Mouse (Mus musculus) C2C12 (cell line): Measurements from ENCODE around the gene Haus3. TPM values are rescaled to one million over a fixed set of nuclear protein-coding genes. Genes with fewer than 3 reads are reported as not detected.

Source experiments
- H3K27me3 ChIP-seq: one replicate; pipeline ENCODE4 v1.6.1; 2011; ENCODE audit not compliant: control insufficient read depth, insufficient read depth, insufficient read length
- H3K36me3 ChIP-seq: one replicate; pipeline ENCODE4 v1.6.1; 2011; ENCODE audit not compliant: control insufficient read depth, insufficient read depth
- H3K4me3 ChIP-seq: one replicate; pipeline ENCODE4 v1.5.1; 2011; ENCODE audit warnings: mild to moderate bottlenecking, control low read depth; ENCODE audit not compliant: poor library complexity, insufficient read depth, severe bottlenecking
- H3K79me2 ChIP-seq: one replicate; pipeline ENCODE4 v1.6.1; 2011; ENCODE audit not compliant: control insufficient read depth, insufficient read depth
- H3K79me3 ChIP-seq: one replicate; pipeline ENCODE4 v1.6.1; 2011; ENCODE audit warnings: low read depth, control low read depth
- H3ac ChIP-seq: one replicate; pipeline ENCODE3; 2011; ENCODE audit warnings: low read depth; ENCODE audit not compliant: control insufficient read depth, insufficient read length
- CEBPB ChIP-seq: IDR thresholded peaks from one replicate; pipeline ENCODE4 v1.6.1; 2011; ENCODE audit warnings: low read depth, mild to moderate bottlenecking, control low read depth, moderate library complexity
- CTCF ChIP-seq: IDR thresholded peaks from one replicate; pipeline ENCODE4 v1.5.1; 2011; ENCODE audit not compliant: control insufficient read depth, insufficient read depth, insufficient read length
- FOSL1 ChIP-seq: IDR thresholded peaks from one replicate; pipeline ENCODE4 v1.8.0; 2011; ENCODE audit warnings: mild to moderate bottlenecking, low read length; ENCODE audit not compliant: poor library complexity, insufficient read depth, severe bottlenecking
- MAX ChIP-seq: IDR thresholded peaks from one replicate; pipeline ENCODE4 v1.6.1; 2011; ENCODE audit warnings: mild to moderate bottlenecking, control low read depth
- MYOD1 ChIP-seq: IDR thresholded peaks from one replicate; pipeline ENCODE4 v1.6.1; 2011; ENCODE audit warnings: low read depth; ENCODE audit not compliant: control insufficient read depth, insufficient read length
- MYOG ChIP-seq: IDR thresholded peaks from one replicate; pipeline ENCODE4 v1.6.1; 2011; ENCODE audit not compliant: control insufficient read depth, insufficient read length; ENCODE audit errors: extremely low read depth
- USF1 ChIP-seq: IDR thresholded peaks from one replicate; pipeline ENCODE4 v1.6.1; 2011; ENCODE audit warnings: low read depth, mild to moderate bottlenecking, control low read depth, moderate library complexity
- polyA plus RNA-seq: library from polyadenylated mRNA; unstranded; fragments of >200 nt; fragmentation: generic; extraction: Trizol; gene quantifications from one replicate; pipeline ENCODE4 v1.2.1, GENCODE M21; 2012; ENCODE audit warnings: missing spikeins

Haus3 gene
- polyA plus RNA-seq, 1 experiment, result 7.3 TPM

- Histone ChIP-seq H3K36me3 (no peaks in the 10 kb centered on the region), H3K79me3 (no peaks in the 10 kb centered on the region), H3K4me3 (no peak overlapping the region), H3ac (no peak overlapping the region), H3K27me3 (peaks cover 32% of the 10 kb centered on the region), H3K79me2 (no peaks in the 10 kb centered on the region)
- TF ChIP-seq MAX (peak; percentile 54), CEBPB (no peak), FOSL1 (no peak), CTCF (peak; percentile 78)
Measured at GRCm38 (mm10) chr5:34210279-34210678, 41.0 kb upstream of the Haus3 start.

DNA sequence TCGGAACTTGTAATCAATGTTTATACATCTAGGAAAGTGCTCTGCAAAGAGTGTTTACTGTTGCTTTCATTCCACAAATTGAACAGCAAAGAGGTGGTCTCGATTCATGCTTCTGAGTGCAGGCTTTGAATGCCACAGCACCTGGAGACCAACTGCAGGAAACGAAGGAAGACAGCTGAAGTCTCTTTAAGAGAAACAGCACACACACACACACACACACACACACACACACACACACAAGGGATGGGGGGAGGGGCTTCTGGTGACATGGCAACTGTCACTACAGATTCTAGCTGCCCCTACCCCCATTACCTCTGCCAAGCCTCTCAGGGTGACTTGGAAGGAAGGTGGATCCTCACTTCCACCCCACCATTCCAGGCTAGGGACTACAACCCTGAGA lies 38.2 kb upstream of the Haus3 start:
- TF ChIP-seq CEBPB (no peak), USF1 (no peak), CTCF (no peak), MYOG (no peak), MYOD1 (no peak), FOSL1 (no peak), MAX (no peak)
- no peaks in the 10 kb centered on the region for H3K79me3 ChIP-seq
- no peak overlapping the region for H3ac ChIP-seq
- H3K36me3 ChIP-seq, result no peaks in the 10 kb centered on the region
- H3K4me3 ChIP-seq, result no peak overlapping the region
- H3K27me3 ChIP-seq, result peaks cover 19% of the 10 kb centered on the region
- H3K79me2 ChIP-seq, result no peaks in the 10 kb centered on the region

- Histone ChIP-seq H3K79me2 (no peaks in the 10 kb centered on the region), H3K4me3 (no peak overlapping the region), H3K79me3 (no peaks in the 10 kb centered on the region), H3K36me3 (no peaks in the 10 kb centered on the region), H3ac (no peak overlapping the region), H3K27me3 (peaks cover 22% of the 10 kb centered on the region)
- TF ChIP-seq USF1 (no peak), FOSL1 (no peak), CTCF (no peak), CEBPB (no peak), MAX (no peak), MYOD1 (no peak), MYOG (no peak)
Measured at GRCm38 (mm10) chr5:34205788-34206187, 36.5 kb upstream of the Haus3 start.

GRCm38 (mm10) chr5:34204911-34205310 lies 35.6 kb upstream of the Haus3 start:
- H3K79me2 ChIP-seq, result no peaks in the 10 kb centered on the region
- H3K79me3 ChIP-seq, result no peaks in the 10 kb centered on the region
- H3K36me3 ChIP-seq, result no peaks in the 10 kb centered on the region
- no peak overlapping the region for H3K4me3 ChIP-seq
- TF ChIP-seq FOSL1 (no peak), CEBPB (no peak)
- no peak overlapping the region for H3ac ChIP-seq
- peaks cover 30% of the 10 kb centered on the region for H3K27me3 ChIP-seq

GRCm38 (mm10) chr5:34202006-34202405 lies 32.7 kb upstream of the Haus3 start:
- H3K79me2 ChIP-seq, result no peaks in the 10 kb centered on the region
- H3K36me3 ChIP-seq, result no peaks in the 10 kb centered on the region
- H3K79me3 ChIP-seq, result no peaks in the 10 kb centered on the region
- no peak overlapping the region for H3K4me3 ChIP-seq
- no peak overlapping the region for H3ac ChIP-seq
- peaks cover 27% of the 10 kb centered on the region for H3K27me3 ChIP-seq
- TF ChIP-seq CEBPB, result no peak
- TF ChIP-seq MAX, result no peak
- TF ChIP-seq FOSL1, result no peak
- no peak for TF ChIP-seq MYOG
- no peak for TF ChIP-seq USF1
- TF ChIP-seq CTCF, result no peak
- TF ChIP-seq MYOD1, result no peak

- H3K79me3 ChIP-seq, result no peaks in the 10 kb centered on the region
- TF ChIP-seq MYOG (no peak), CTCF (peak; percentile 5), USF1 (no peak), MAX (no peak)
- H3K36me3 ChIP-seq, result no peaks in the 10 kb centered on the region
- no peaks in the 10 kb centered on the region for H3K79me2 ChIP-seq
- no peak overlapping the region for H3K4me3 ChIP-seq
- peaks cover 27% of the 10 kb centered on the region for H3K27me3 ChIP-seq
- H3ac ChIP-seq, result no peak overlapping the region
Measured at GRCm38 (mm10) chr5:34201396-34201795, 32.1 kb upstream of the Haus3 start.
